Mouse (Mus musculus): ENCODE measurements at regions not wholly inside any gene's neighbourhood (a gene's known extent, or its start where the extent isn't known, plus 50 kb on each side); places are given as distances from the start of the nearest gene placed in this dataset.

- no peak for DNase-seq (ENCODE audit: low spot score)
Measured at GRCm38 (mm10) chr3:57910020-57910419, 62.1 kb upstream of the Pfn2 start.

- no peak for DNase-seq (ENCODE audit: low spot score)
Measured at GRCm38 (mm10) chr3:57911831-57912596, 64.1 kb upstream of the Pfn2 start.

- DNase-seq (ENCODE audit: low spot score) = no peak
Measured at GRCm38 (mm10) chr3:57912650-57913343, 64.9 kb upstream of the Pfn2 start.

- no peak for DNase-seq (ENCODE audit: low spot score)
Measured at GRCm38 (mm10) chr3:57914687-57915086, 66.8 kb upstream of the Pfn2 start.

GRCm38 (mm10) chr3:57918913-57919312 lies 71.0 kb upstream of the Pfn2 start:
- DNase-seq (ENCODE audit: low spot score) = no peak

- no peak for DNase-seq (ENCODE audit: low spot score)
Measured at GRCm38 (mm10) chr3:57919390-57920089, 71.7 kb upstream of the Pfn2 start.

- no peak for DNase-seq (ENCODE audit: low spot score)
Measured at GRCm38 (mm10) chr3:57920090-57920432, 72.2 kb upstream of the Pfn2 start.

- no peak for DNase-seq (ENCODE audit: low spot score)
Measured at GRCm38 (mm10) chr3:57921071-57921882, 73.4 kb upstream of the Pfn2 start.

GRCm38 (mm10) chr3:57923061-57923460 lies 75.2 kb upstream of the Pfn2 start:
- DNase-seq (ENCODE audit: low spot score) = no peak

- no peak for DNase-seq (ENCODE audit: low spot score)
Measured at GRCm38 (mm10) chr3:57932657-57933539, 85.0 kb upstream of the Pfn2 start.

- DNase-seq (ENCODE audit: low spot score) = no peak
Measured at GRCm38 (mm10) chr3:57935042-57935610, 87.2 kb upstream of the Pfn2 start.

GRCm38 (mm10) chr3:57940504-57941381 lies 92.9 kb upstream of the Pfn2 start:
- DNase-seq (ENCODE audit: low spot score) = no peak

- DNase-seq (ENCODE audit: low spot score) = no peak
Measured at GRCm38 (mm10) chr3:57944698-57945097, 96.8 kb upstream of the Pfn2 start.

- DNase-seq (ENCODE audit: low spot score) = no peak
Measured at GRCm38 (mm10) chr3:57945765-57946164, 97.9 kb upstream of the Pfn2 start.

- DNase-seq (ENCODE audit: low spot score) = no peak
Measured at GRCm38 (mm10) chr3:57947331-57947730, 99.5 kb upstream of the Pfn2 start.

GRCm38 (mm10) chr3:57948720-57949119 lies 100.8 kb upstream of the Pfn2 start:
- no peak for DNase-seq (ENCODE audit: low spot score)

- no peak for DNase-seq (ENCODE audit: low spot score)
Measured at GRCm38 (mm10) chr3:57950431-57951331, 102.8 kb upstream of the Pfn2 start.

GRCm38 (mm10) chr3:57951438-57951837 lies 103.6 kb upstream of the Pfn2 start:
- DNase-seq (ENCODE audit: low spot score) = no peak

- no peak for DNase-seq (ENCODE audit: low spot score)
Measured at GRCm38 (mm10) chr3:57957352-57957751, 109.5 kb upstream of the Pfn2 start.

Data from c-Kit-positive CD71-positive TER-119-positive erythroid progenitor cells, embryonic 14.5 days (primary cell).